30 mouse cellular contexts compared by ENCODE assay signal in genomic region chr3:63494625-63495382, GRCm38 (mm10). TPM values are rescaled to one million over a fixed set of nuclear protein-coding genes. Genes with fewer than 3 reads are reported as not detected.
DNase-seq lines count a peak whose midpoint lies in the region; ATAC-seq and TF ChIP-seq lines count a peak whose summit lies in the region.
"Had no signal": no experiment of that assay in that cellular context is flagged by ENCODE, and none has a peak within 500 bp of the region (broad histone marks: within the 10 kb centered on the region; RNA-seq: fewer than 3 reads in every experiment).

No protein-coding gene starts in this region.

- TF ChIP-seq CTCF in Patski (IDR thresholded peaks at IDR 0.05), result no peak
- TF ChIP-seq CTCF in heart, adult 2 months (IDR thresholded peaks at IDR 0.05), result no peak

- POLR2A ChIA-PET in Patski (lab: Charles Lee), result interaction anchor here (0.6 to 1.2 kb wide), 4 partner anchors 8 to 102 kb away, joined by 3 to 5 read pairs (median 4); partner anchors contain the start of gene Gm34302

- H3K9me3 ChIP-seq in forebrain, embryonic 16.5 days (ENCODE audit: control insufficient read depth, low read length), result no peaks in the 10 kb centered on the region
- H3K9me3 ChIP-seq: forebrain, embryonic 15.5 days; heart, embryonic 15.5 days; limb, embryonic 13.5 days; lung, embryonic 15.5 days; neural tube, embryonic 12.5 days had no signal

- no peak overlapping the region for H3K4me2 ChIP-seq in forebrain, embryonic 16.5 days (ENCODE audit: low read length)
- H3K4me2 ChIP-seq: forebrain, embryonic 15.5 days; heart, embryonic 15.5 days; hindbrain, embryonic 14.5 days; lung, embryonic 15.5 days; neural tube, embryonic 12.5 days had no signal

- H3K9ac ChIP-seq in forebrain, embryonic 16.5 days (replicated peaks; ENCODE audit: low read depth, low read length), result no peak overlapping the region
- H3K9ac ChIP-seq in heart, adult 2 months (ENCODE audit: low read depth, low read length), result no peak overlapping the region
- H3K9ac ChIP-seq: forebrain, embryonic 15.5 days; heart, embryonic 15.5 days; hindbrain, embryonic 14.5 days; limb, embryonic 13.5 days; liver, embryonic 14.5 days; lung, embryonic 15.5 days; neural tube, embryonic 12.5 days had no signal

- WGBS in forebrain, embryonic 16.5 days, result 79% methylated on average over 5 of the region's 5 CpGs
- 59% methylated on average over 5 of the region's 5 CpGs for WGBS in heart, adult 2 months

- in situ Hi-C loops in Patski (cut with MboI; ENCODE audit: low pct_unique_long_range_greater_than_20kb), result no loop called here

- H3K27me3 ChIP-seq in Patski, result no peaks in the 10 kb centered on the region
- H3K27me3 ChIP-seq in forebrain, embryonic 16.5 days (replicated peaks; ENCODE audit: control insufficient read depth, insufficient read depth, low read length), result no peaks in the 10 kb centered on the region
- H3K27me3 ChIP-seq in heart, adult 2 months (ENCODE audit: control insufficient read depth, insufficient read depth, low read length), result no peaks in the 10 kb centered on the region
- H3K27me3 ChIP-seq: forebrain, embryonic 15.5 days; heart, embryonic 15.5 days; limb, embryonic 13.5 days; lung, embryonic 15.5 days; neural tube, embryonic 12.5 days had no signal

- intact Hi-C loops in heart, adult 2 months (cut with DNase I), result no loop called here

- no peaks in the 10 kb centered on the region for H3K4me1 ChIP-seq in forebrain, embryonic 16.5 days (replicated peaks; ENCODE audit: control insufficient read depth, insufficient read depth, low read length)
- no peaks in the 10 kb centered on the region for H3K4me1 ChIP-seq in heart, adult 2 months (ENCODE audit: control insufficient read depth, insufficient read depth, low read length)
- H3K4me1 ChIP-seq: forebrain, embryonic 15.5 days; heart, embryonic 15.5 days; lung, embryonic 15.5 days; neural tube, embryonic 12.5 days had no signal

- H3K27ac ChIP-seq in forebrain, embryonic 16.5 days (ENCODE audit: low read length), result no peak overlapping the region
- no peak overlapping the region for H3K27ac ChIP-seq in heart, adult 2 months
- H3K27ac ChIP-seq: forebrain, embryonic 15.5 days; heart, embryonic 15.5 days; hindbrain, embryonic 14.5 days; liver, embryonic 14.5 days; neural tube, embryonic 12.5 days had no signal

- peak; percentile 100 for ATAC-seq in Patski
- no peak for ATAC-seq in forebrain, embryonic 16.5 days
- ATAC-seq: forebrain, embryonic 15.5 days; inflammation-experienced regulatory T-cells, adult 6 months had no signal

- H3K4me3 ChIP-seq in forebrain, embryonic 16.5 days (replicated peaks; ENCODE audit: low read length), result no peak overlapping the region
- no peak overlapping the region for H3K4me3 ChIP-seq in heart, adult 2 months
- H3K4me3 ChIP-seq: forebrain, embryonic 15.5 days; heart, embryonic 15.5 days; limb, embryonic 13.5 days; lung, embryonic 15.5 days; neural tube, embryonic 12.5 days had no signal

- no peak for TF ChIP-seq EP300 in heart, adult 2 months (IDR thresholded peaks at IDR 0.05; ENCODE audit: insufficient read depth, low read depth, low read length)

- peak; percentile 13 for DNase-seq in embryo, embryonic 10.5 days (ENCODE audit: low spot score)
- no peak for DNase-seq in embryo, embryonic 9.5 days (ENCODE audit: extremely low spot score)
- peak; percentile 93 for DNase-seq in Patski (ENCODE audit: low read depth, low spot score)
- DNase-seq in kidney, adult 9 months, result peak; percentile 92
- DNase-seq in kidney, postnatal 14 days, result peak; percentile 69
- no peak for DNase-seq in heart, adult 2 months
- no peak for DNase-seq in layer of hippocampus, postnatal 10 days (ENCODE audit: low spot score in 2 of 2)
- DNase-seq: adrenal gland, postnatal 14 days; cerebellum, adult 9-11 months; gastrocnemius, postnatal 25 days; heart, adult 18-20 months; heart, postnatal 4 days; layer of hippocampus, adult 9-11 months; lung, postnatal 4 days; midbrain, embryonic 14.5 days; thymus, postnatal 25 days had no signal

- no peak for TF ChIP-seq POLR2A in heart, adult 2 months (IDR thresholded peaks at IDR 0.05; ENCODE audit: insufficient read depth, low read depth, low read length)

- H3K79me2 ChIP-seq in heart, adult 2 months (replicated peaks; ENCODE audit: control insufficient read depth, insufficient read depth, low read length), result no peaks in the 10 kb centered on the region

- no peaks in the 10 kb centered on the region for H3K36me3 ChIP-seq in forebrain, embryonic 16.5 days (ENCODE audit: control insufficient read depth, insufficient read depth)
- no peaks in the 10 kb centered on the region for H3K36me3 ChIP-seq in heart, adult 2 months (ENCODE audit: control insufficient read depth, insufficient read depth, low read length)
- H3K36me3 ChIP-seq: forebrain, embryonic 15.5 days; heart, embryonic 15.5 days; limb, embryonic 13.5 days; lung, embryonic 15.5 days; neural tube, embryonic 12.5 days had no signal

- CTCF ChIA-PET in Patski (lab: Charles Lee), result interaction anchor here (0.9 to 3.2 kb wide), 9 partner anchors 10 to 202 kb away, joined by 3 to 12 read pairs (median 4); partner anchors contain the start of gene Gm34302

RNA-seq across cellular contexts. Expression of gene Gm34302, which starts 11.1 kb away (rescaled TPM):
- polyA plus RNA-seq in Patski (2021), result not detected
- polyA plus RNA-seq in forebrain, embryonic 16.5 days (2015; fragmentation: Nextera tagmentation; extraction: Ambion mirVana), result not detected in 2 replicates
- total RNA-seq in heart, adult 2 months (2021), result 1,000 to 10,000 TPM in 1 of 2 experiments, 100 to 1,000 TPM in 1; 836 to 1,017 TPM
- 6.2 and 40.2 TPM in 2 replicates for polyA plus RNA-seq in heart, adult 2 months (2012; rRNA removed)
- not detected for total RNA-seq in layer of hippocampus, postnatal 10 days (2021)
- total RNA-seq: adrenal gland, postnatal 14 days; common myeloid progenitor, adult 5-6 weeks; megakaryocyte-erythroid progenitor cell, adult 5-6 weeks had no signal
- polyA plus RNA-seq: forebrain, embryonic 15.5 days; heart, embryonic 15.5 days; hindbrain, embryonic 14.5 days; inflammation-experienced regulatory T-cells, adult 6 months; large intestine, adult 2 months; limb, embryonic 13.5 days; liver, embryonic 14.5 days; lung, embryonic 15.5 days; midbrain, embryonic 14.5 days; neural tube, embryonic 12.5 days; spleen, adult 2 months; stomach, embryonic 14.5 days had no signal

Comparison
In these comparisons a context has a peak if more than half of its experiments do, and no peak if none do; other contexts are left out.
1. DNase-seq: peak in embryo, embryonic 10.5 days (single experiment), Patski (single experiment), kidney, adult 9 months (single experiment) and kidney, postnatal 14 days (single experiment); none in embryo, embryonic 9.5 days (single experiment), heart, adult 2 months (0 of 2) and layer of hippocampus, postnatal 10 days (0 of 2).